Mouse (Mus musculus) stomach, postnatal 0 days (tissue): Measurements from ENCODE around the gene Tepp. TPM values are rescaled to one million over a fixed set of nuclear protein-coding genes. Genes with fewer than 3 reads are reported as not detected.
A peak's percentile ranks its signal among the peaks of the same experiment; 100 is the strongest.

Experiments used
- ATAC-seq: fragments of 200-750 bp; cut with Nextera tagmentation; 2 replicates; pipeline ENCODE4 v1.8.0; 2017; ENCODE audit not compliant: low FRiP score, low TSS enrichment
- DNase-seq: peaks from one replicate; pipeline ENCODE4 v3.0.0-alpha.2; 2016; ENCODE audit warnings: low spot score
- H3K27ac ChIP-seq: fragments of 300-500 bp; sonication (generic); replicated peaks from 2 replicates; pipeline ENCODE4 v1.5.1; 2014; ENCODE audit warnings: mild to moderate bottlenecking, control low read depth
- H3K27me3 ChIP-seq: fragments of 300-500 bp; sonication (generic); 2 replicates; pipeline ENCODE4 v1.6.1; 2014; ENCODE audit warnings: low read length; ENCODE audit not compliant: control insufficient read depth, insufficient read depth
- H3K36me3 ChIP-seq: fragments of 300-500 bp; sonication (generic); 2 replicates; pipeline ENCODE4 v1.6.1; 2014; ENCODE audit warnings: low read length, mixed read lengths; ENCODE audit not compliant: control insufficient read depth, insufficient read depth
- H3K4me1 ChIP-seq: fragments of 300-500 bp; sonication (generic); replicated peaks from 2 replicates; pipeline ENCODE4 v1.6.1; 2014; ENCODE audit warnings: antibody characterized with exemption; ENCODE audit not compliant: control insufficient read depth, insufficient read depth
- H3K4me2 ChIP-seq: fragments of 300-500 bp; sonication (generic); replicated peaks from 2 replicates; pipeline ENCODE4 v1.6.1; 2014; ENCODE audit warnings: low read depth, mild to moderate bottlenecking, control low read depth, moderate library complexity
- H3K4me3 ChIP-seq: fragments of 300-500 bp; sonication (generic); 2 replicates; pipeline ENCODE4 v1.5.1; 2014; ENCODE audit warnings: low read depth, low read length, control low read depth
- H3K9ac ChIP-seq: fragments of 300-500 bp; sonication (generic); 2 replicates; pipeline ENCODE4 v1.6.1; 2014; ENCODE audit warnings: mild to moderate bottlenecking, low read length, control low read depth, mixed read lengths
- H3K9me3 ChIP-seq: fragments of 300-500 bp; sonication (generic); 2 replicates; pipeline ENCODE4 v1.6.1; 2016; ENCODE audit warnings: low read length; ENCODE audit not compliant: control insufficient read depth
- CTCF ChIP-seq: IDR thresholded peaks from 2 replicates; pipeline ENCODE4 v1.5.1; 2016; ENCODE audit warnings: antibody characterized with exemption, low read depth, mild to moderate bottlenecking, moderate library complexity
- EP300 ChIP-seq: optimal IDR thresholded peaks from 2 replicates; pipeline ENCODE3; 2016; ENCODE audit warnings: antibody characterized with exemption
- WGBS: fragments of 180-500 bp; shearing (Covaris S2); extraction: QIAGEN DNeasy Blood & Tissue Kit; methylation state at CpG from one replicate; pipeline ENCODE4 v1.1.7; 2014; 5-methylcytosine and 5-hydroxymethylcytosine counted together
- polyA plus RNA-seq: library from polyadenylated mRNA; unstranded; fragments of >200 nt; fragmentation: Nextera tagmentation; extraction: Ambion mirVana; gene quantifications from 2 replicates; pipeline ENCODE4 v1.2.1, GENCODE M21; 2015

Tepp gene
- polyA plus RNA-seq, 1 experiment from 2014 or later = not detected

DNA sequence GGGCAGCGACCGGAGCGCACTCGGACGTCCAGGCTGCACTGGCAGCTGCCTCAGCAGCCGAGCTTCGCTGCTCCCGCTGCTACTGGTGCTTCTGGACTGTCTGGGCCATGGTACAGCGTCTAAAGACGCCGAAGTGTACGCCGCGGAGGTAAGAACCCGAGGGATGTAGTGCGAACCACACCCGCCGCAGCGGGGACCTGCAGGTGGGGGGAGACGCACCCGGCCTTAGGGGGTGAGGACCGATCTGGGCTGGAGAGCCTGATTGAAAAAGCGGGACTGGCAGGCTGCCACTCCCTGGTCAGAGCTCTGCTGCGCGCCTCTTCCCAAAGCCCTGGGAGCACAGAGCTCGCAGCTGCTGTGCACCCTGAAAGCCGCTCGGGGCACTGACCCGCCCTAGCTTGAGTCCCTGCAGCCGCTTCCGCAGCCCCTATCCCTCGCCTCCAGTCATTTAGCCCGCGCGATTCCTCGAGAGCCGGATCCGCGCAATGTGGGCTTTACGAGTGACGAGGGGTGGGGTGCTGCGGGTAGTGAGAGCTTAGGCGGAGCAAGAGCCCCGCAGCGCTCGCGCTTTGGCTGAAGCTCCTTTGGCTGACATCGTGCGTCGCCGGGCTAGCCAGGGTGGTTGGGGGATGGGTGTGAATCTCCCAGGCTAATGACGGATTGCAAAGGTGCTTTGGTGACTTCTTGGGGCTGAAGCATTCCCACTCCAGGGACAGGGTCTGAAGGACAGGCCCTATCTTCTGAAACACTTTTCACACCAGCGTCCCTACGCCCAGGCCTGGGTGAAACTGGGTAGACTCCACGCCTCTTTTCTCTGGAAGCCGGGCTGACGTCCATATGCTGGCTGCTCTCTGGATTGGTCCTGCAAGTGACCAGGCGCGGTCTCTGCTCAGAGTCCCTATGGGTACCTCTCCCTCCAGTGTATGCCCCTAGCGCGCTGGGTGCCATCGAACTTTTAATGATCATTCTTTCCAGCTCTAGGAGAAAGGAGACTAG lies 42.8 kb downstream of the Tepp start:
- Histone ChIP-seq H3K4me3 (peak overlapping the region; percentile 85), H3K4me2 (peak overlapping the region; percentile 91), H3K9ac (peak overlapping the region; percentile 82), H3K9me3 (no peaks in the 10 kb centered on the region), H3K4me1 (0 out of 2 replicates have a peak, but pooled peaks cover 3% of the 10 kb centered on the region), H3K27me3 (no peaks in the 10 kb centered on the region), H3K36me3 (no peaks in the 10 kb centered on the region), H3K27ac (peak overlapping the region; percentile 90)
- DNase-seq (peak; percentile 75), ATAC-seq (peak; percentile 28)
- 4% methylated on average over 59 of the region's 62 CpGs for WGBS
- TF ChIP-seq CTCF = no peak; the same call in 1 of the 2 replicates
- no peak for TF ChIP-seq EP300

GRCm38 (mm10) chr8:95354606-95355005 lies 44.2 kb downstream of the Tepp start:
- 88% methylated on average over 2 of the region's 2 CpGs for WGBS
- DNase-seq = no peak
- H3K9me3 ChIP-seq = no peaks in the 10 kb centered on the region
- TF ChIP-seq EP300 (no peak), CTCF (no peak)
- ATAC-seq = no peak
- H3K4me1 ChIP-seq = 0 out of 2 replicates have a peak, but pooled peaks cover 4% of the 10 kb centered on the region
- H3K4me3 ChIP-seq = no peak overlapping the region
- no peaks in the 10 kb centered on the region for H3K27me3 ChIP-seq
- H3K9ac ChIP-seq = no peak overlapping the region; the same call in 1 of the 2 replicates
- no peaks in the 10 kb centered on the region for H3K36me3 ChIP-seq
- no peak overlapping the region for H3K27ac ChIP-seq
- H3K4me2 ChIP-seq = peak overlapping the region; percentile 3; the same call in 1 of the 2 replicates

GRCm38 (mm10) chr8:95358550-95359411 lies 48.4 kb downstream of the Tepp start:
- Histone ChIP-seq H3K9me3 (no peaks in the 10 kb centered on the region), H3K27ac (peak overlapping the region; percentile 82), H3K4me1 (0 out of 2 replicates have a peak, but pooled peaks cover 6% of the 10 kb centered on the region), H3K9ac (no peak overlapping the region), H3K4me3 (no peak overlapping the region), H3K27me3 (no peaks in the 10 kb centered on the region), H3K4me2 (no peak overlapping the region), H3K36me3 (no peaks in the 10 kb centered on the region)
- WGBS = 26% methylated on average over 7 of the region's 8 CpGs
- ATAC-seq = peak; percentile 82
- DNase-seq = peak; percentile 78
- TF ChIP-seq EP300 (no peak), CTCF (no peak)

- DNase-seq (no peak), ATAC-seq (no peak)
- Histone ChIP-seq H3K4me1 (0 out of 2 replicates have a peak, but pooled peaks cover 6% of the 10 kb centered on the region), H3K9me3 (no peaks in the 10 kb centered on the region), H3K4me3 (no peak overlapping the region), H3K27me3 (no peaks in the 10 kb centered on the region), H3K9ac (0 out of 2 replicates have a peak overlapping the region, but pooled peaks have one; percentile 4), H3K4me2 (no peak overlapping the region), H3K27ac (peak overlapping the region; percentile 74), H3K36me3 (no peaks in the 10 kb centered on the region)
- no peak for TF ChIP-seq EP300
- TF ChIP-seq CTCF = no peak
- WGBS = 39% methylated on average over 7 of the region's 7 CpGs
Measured at GRCm38 (mm10) chr8:95360181-95361015, 50.0 kb downstream of the Tepp start.

DNA sequence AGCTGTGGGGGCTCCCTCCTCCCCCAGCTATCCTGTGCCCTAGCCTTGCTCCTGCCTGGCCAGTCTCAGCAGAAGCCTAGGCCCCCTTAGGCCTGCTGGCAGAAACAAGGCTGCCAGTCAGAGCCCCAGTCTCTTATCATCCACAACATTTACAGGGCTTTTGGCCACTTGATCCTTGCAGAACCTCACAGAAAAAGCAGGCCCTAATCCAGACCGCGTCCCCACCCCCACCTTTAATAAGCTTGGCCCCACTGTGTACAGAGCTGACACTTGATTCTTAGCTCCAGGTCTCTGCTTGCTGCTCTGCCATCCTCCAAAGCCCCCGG lies 50.6 kb downstream of the Tepp start:
- no peaks in the 10 kb centered on the region for H3K27me3 ChIP-seq
- 49% methylated on average over 3 of the region's 3 CpGs for WGBS
- 0 out of 2 replicates have a peak, but pooled peaks cover 6% of the 10 kb centered on the region for H3K4me1 ChIP-seq
- no peak for TF ChIP-seq CTCF
- TF ChIP-seq EP300 = no peak
- H3K9me3 ChIP-seq = no peaks in the 10 kb centered on the region
- no peaks in the 10 kb centered on the region for H3K36me3 ChIP-seq
- H3K4me3 ChIP-seq = no peak overlapping the region
- no peak overlapping the region for H3K9ac ChIP-seq
- peak overlapping the region; percentile 53; the same call in 1 of the 2 replicates for H3K27ac ChIP-seq
- DNase-seq = no peak
- ATAC-seq = no peak
- H3K4me2 ChIP-seq = no peak overlapping the region
